Mouse (Mus musculus): ENCODE data around the gene 4930595D18Rik.

DNA sequence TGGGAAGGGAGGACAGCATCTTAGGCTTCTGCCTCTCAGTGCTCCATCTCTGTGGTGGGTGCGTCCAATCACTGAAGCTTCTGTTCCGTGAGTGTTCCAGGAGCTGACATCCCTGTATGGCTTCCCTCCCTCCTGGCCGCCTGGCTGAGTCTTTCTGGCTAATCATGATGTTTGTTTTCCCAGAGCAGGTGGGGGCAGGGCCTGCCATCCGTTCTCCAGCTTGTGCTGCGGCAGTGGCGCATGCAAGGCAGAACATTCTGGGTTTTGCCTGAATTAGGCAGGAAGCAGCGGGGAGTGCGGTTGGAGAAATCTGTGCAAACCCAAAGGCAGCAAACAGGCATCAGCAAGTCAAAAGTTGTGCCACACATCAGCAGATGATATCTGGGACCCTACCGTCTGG is 39.0 kb downstream of the 4930595D18Rik start:
- TF ChIP-seq CTCF (IDR thresholded peaks at IDR 0.05; ENCODE audit: insufficient read depth, low read length) (no peak), POLR2A (IDR thresholded peaks at IDR 0.05; ENCODE audit: borderline replicate concordance, extremely low read depth, low read depth, low read length) (no peak)

All from lung, adult 2 months (tissue).